In the genomic region with DNA sequence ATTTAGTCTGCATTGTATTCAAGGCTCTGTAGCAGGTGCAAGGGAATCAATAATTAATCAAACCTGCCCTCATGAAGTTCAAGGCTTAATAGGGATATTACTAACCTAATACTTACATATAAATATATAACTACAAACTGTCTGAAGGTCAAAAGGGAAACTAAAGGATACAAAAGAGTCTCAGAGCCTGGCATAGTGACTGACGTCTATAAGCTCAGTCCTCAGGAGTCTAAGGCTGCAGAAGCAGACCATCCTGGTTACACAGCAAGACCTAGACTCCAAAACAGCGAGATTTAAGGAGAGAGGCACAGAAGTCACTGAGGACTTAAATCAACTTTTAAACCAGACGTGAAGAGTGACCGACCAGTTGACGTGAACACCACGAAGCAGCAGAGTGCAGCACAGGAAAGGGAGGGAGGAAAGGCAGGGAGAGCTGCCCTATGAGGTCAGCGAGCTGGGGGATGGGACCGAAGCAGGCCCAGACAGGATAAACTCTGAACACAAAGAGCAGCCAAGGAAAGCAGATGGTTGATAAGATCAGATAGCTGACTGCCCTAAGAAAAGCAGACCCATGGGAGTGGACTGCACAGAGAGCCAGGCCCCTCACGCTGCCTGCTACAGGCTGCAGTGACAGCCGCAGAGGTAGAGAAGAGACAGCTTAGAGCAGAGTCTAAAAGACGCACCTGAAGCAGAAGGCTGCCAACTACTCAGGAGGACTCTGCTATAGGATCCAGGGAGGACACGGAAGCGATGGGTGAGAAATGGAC, we compare ENCODE assay signal across 8 mouse cellular contexts. TPM values are rescaled to one million over a fixed set of nuclear protein-coding genes. Genes with fewer than 3 reads are reported as not detected.
A peak's percentile ranks its signal among the peaks of the same experiment; 100 is the strongest.
DNase-seq lines count a peak whose midpoint lies in the region; ATAC-seq and TF ChIP-seq lines count a peak whose summit lies in the region.

No protein-coding gene starts in this region.

- ATAC-seq in embryonic facial prominence, embryonic 12.5 days (ENCODE audit: insufficient number of reproducible peaks, insufficient read depth, low FRiP score, low TSS enrichment): peak; percentile 67; the same call in 1 of the 2 replicates
- ATAC-seq in heart, embryonic 12.5 days (ENCODE audit: insufficient number of reproducible peaks, low FRiP score): peak; percentile 78
- peak; percentile 89 for ATAC-seq in lung, postnatal 0 days
- ATAC-seq in stomach, embryonic 15.5 days (ENCODE audit: insufficient read depth, low FRiP score, low read depth): peak; percentile 57

- DNase-seq in cerebellum, adult 11 months: peak; percentile 67
- peak; percentile 83 for DNase-seq in kidney, adult 9 months
- DNase-seq in lung, postnatal 0 days (ENCODE audit: low spot score): peak; percentile 64
- no peak for DNase-seq in thymus, postnatal 36 days
- no peak for DNase-seq in B cell, adult 2 months

- 0 out of 2 replicates have a peak overlapping the region, but pooled peaks have one; percentile 17 for H3K4me2 ChIP-seq in embryonic facial prominence, embryonic 12.5 days (replicated peaks)
- peak overlapping the region; percentile 43 for H3K4me2 ChIP-seq in heart, embryonic 12.5 days
- peak overlapping the region; percentile 18; the same call in 1 of the 2 replicates for H3K4me2 ChIP-seq in lung, postnatal 0 days (replicated peaks; ENCODE audit: low read depth, low read length)
- H3K4me2 ChIP-seq in stomach, embryonic 15.5 days: no peak overlapping the region

- H3K27me3 ChIP-seq in embryonic facial prominence, embryonic 12.5 days: no peaks in the 10 kb centered on the region
- H3K27me3 ChIP-seq in heart, embryonic 12.5 days (replicated peaks): no peaks in the 10 kb centered on the region
- no peaks in the 10 kb centered on the region for H3K27me3 ChIP-seq in lung, postnatal 0 days (replicated peaks; ENCODE audit: insufficient read depth, low read length)
- no peaks in the 10 kb centered on the region for H3K27me3 ChIP-seq in stomach, embryonic 15.5 days (replicated peaks)

- no peaks in the 10 kb centered on the region for H3K9me3 ChIP-seq in embryonic facial prominence, embryonic 12.5 days
- no peaks in the 10 kb centered on the region for H3K9me3 ChIP-seq in heart, embryonic 12.5 days (replicated peaks)
- H3K9me3 ChIP-seq in lung, postnatal 0 days (ENCODE audit: low read length): no peaks in the 10 kb centered on the region
- H3K9me3 ChIP-seq in stomach, embryonic 15.5 days: no peaks in the 10 kb centered on the region

- H3K9ac ChIP-seq in embryonic facial prominence, embryonic 12.5 days: no peak overlapping the region
- peak overlapping the region; percentile 46; the same call in 1 of the 2 replicates for H3K9ac ChIP-seq in heart, embryonic 12.5 days
- H3K9ac ChIP-seq in lung, postnatal 0 days (replicated peaks; ENCODE audit: low read depth): no peak overlapping the region
- no peak overlapping the region for H3K9ac ChIP-seq in stomach, embryonic 15.5 days

- 28% methylated on average over 13 of the region's 13 CpGs for WGBS in embryonic facial prominence, embryonic 12.5 days
- WGBS in heart, embryonic 12.5 days: 19% methylated on average over 13 of the region's 13 CpGs
- WGBS in lung, postnatal 0 days: 23% methylated on average over 13 of the region's 13 CpGs
- WGBS in stomach, embryonic 15.5 days: 22% methylated on average over 13 of the region's 13 CpGs

- 0 out of 2 replicates have a peak overlapping the region, but pooled peaks have one; percentile 23 for H3K27ac ChIP-seq in embryonic facial prominence, embryonic 12.5 days
- H3K27ac ChIP-seq in heart, embryonic 12.5 days (ENCODE audit: poor library complexity, severe bottlenecking): peak overlapping the region; percentile 71
- peak overlapping the region; percentile 52 for H3K27ac ChIP-seq in lung, postnatal 0 days (ENCODE audit: low read length)
- H3K27ac ChIP-seq in stomach, embryonic 15.5 days: peak overlapping the region; percentile 60

- peak; percentile 93 for TF ChIP-seq EP300 in lung, postnatal 0 days (IDR thresholded peaks at IDR 0.05)

- no peak overlapping the region for H3K4me3 ChIP-seq in embryonic facial prominence, embryonic 12.5 days
- no peak overlapping the region for H3K4me3 ChIP-seq in heart, embryonic 12.5 days
- H3K4me3 ChIP-seq in lung, postnatal 0 days (ENCODE audit: low read depth, low read length): no peak overlapping the region
- H3K4me3 ChIP-seq in stomach, embryonic 15.5 days (replicated peaks): no peak overlapping the region

- peaks cover 6% of the 10 kb centered on the region; the same call in 1 of the 2 replicates for H3K36me3 ChIP-seq in embryonic facial prominence, embryonic 12.5 days
- 0 out of 2 replicates have a peak, but pooled peaks cover 2% of the 10 kb centered on the region for H3K36me3 ChIP-seq in heart, embryonic 12.5 days
- H3K36me3 ChIP-seq in lung, postnatal 0 days (ENCODE audit: insufficient read depth, low read length): no peaks in the 10 kb centered on the region
- H3K36me3 ChIP-seq in stomach, embryonic 15.5 days: no peaks in the 10 kb centered on the region

- peaks cover 18% of the 10 kb centered on the region for H3K4me1 ChIP-seq in embryonic facial prominence, embryonic 12.5 days
- H3K4me1 ChIP-seq in heart, embryonic 12.5 days (replicated peaks): peaks cover 53% of the 10 kb centered on the region
- peaks cover 12% of the 10 kb centered on the region; the same call in 1 of the 2 replicates for H3K4me1 ChIP-seq in lung, postnatal 0 days (ENCODE audit: insufficient read depth, low read depth, low read length)
- H3K4me1 ChIP-seq in stomach, embryonic 15.5 days: peaks cover 17% of the 10 kb centered on the region

- peak; percentile 51 for TF ChIP-seq CTCF in lung, postnatal 0 days (IDR thresholded peaks at IDR 0.05)

RNA-seq across cellular contexts. Expression of a gene that starts 48.7 kb away (rescaled TPM):
- 7.0 and 7.8 TPM in 2 replicates for polyA plus RNA-seq in embryonic facial prominence, embryonic 12.5 days (2016; fragmentation: Nextera tagmentation; extraction: Ambion mirVana)
- polyA plus RNA-seq in heart, embryonic 12.5 days (2016; fragmentation: Nextera tagmentation; extraction: Ambion mirVana): 5.3 and 6.3 TPM in 2 replicates
- polyA plus RNA-seq in lung, postnatal 0 days (2015; fragmentation: Nextera tagmentation; extraction: Ambion mirVana): 3.5 and 4.2 TPM in 2 replicates
- polyA plus RNA-seq in stomach, embryonic 15.5 days (2015; fragmentation: Nextera tagmentation; extraction: Ambion mirVana): 5.4 and 5.8 TPM in 2 replicates

Comparison
In these comparisons a context has a peak if more than half of its experiments do, and no peak if none do; other contexts are left out.
1. DNase-seq: peak in cerebellum, adult 11 months (single experiment), kidney, adult 9 months (single experiment) and lung, postnatal 0 days (single experiment); none in thymus, postnatal 36 days (0 of 2) and B cell, adult 2 months (0 of 2).
2. Peak in every context shown above with its lines, with median percentiles within 50 percentile points of each other: ATAC-seq and H3K27ac ChIP-seq.